Mouse (Mus musculus) liver, adult 2 months (tissue): ENCODE measurements around the gene Nmur1.

Experiments
- CTCF ChIP-seq: fragments of 200-500 bp; IDR thresholded peaks from 2 replicates; pipeline ENCODE4 v1.5.1; 2011; ENCODE audit warnings: low read depth, low read length, control low read depth
- POLR2A ChIP-seq: fragments of 200-500 bp; IDR thresholded peaks from 2 replicates; pipeline ENCODE4 v1.6.1; 2011; ENCODE audit warnings: low read length, control low read depth; ENCODE audit not compliant: insufficient read depth; ENCODE audit errors: extremely low read depth

- TF ChIP-seq CTCF (no peak), POLR2A (no peak)
Measured at GRCm38 (mm10) chr1:86432778-86433177, 6.8 kb upstream of the Nmur1 start.
